Mouse (Mus musculus): ENCODE results near the gene Smco3. TPM values are rescaled to one million over a fixed set of nuclear protein-coding genes. Genes with fewer than 3 reads are reported as not detected.

Gene Smco3
- total and polyA plus RNA-seq, 3 experiments: 0.90 to 12.9 (median 5.5) TPM

GRCm38 (mm10) chr6:136848971-136849370 is 13.7 kb upstream of the Smco3 start:
- H3K36me3 ChIP-seq (replicated peaks in 1 of 2; ENCODE audit: control insufficient read depth in 1 of 2, insufficient read depth in 1 of 2, low read length in 1 of 2): peaks cover 17 to 63% of the 10 kb centered on the region in 2 experiments
- in situ Hi-C loops (cut with MboI; ENCODE audit: low pct_ligation_motif_present, low pct_unique_long_range_greater_than_20kb, low sequenced_read_pairs): no loop called here
- TF ChIP-seq ZKSCAN1 (IDR thresholded peaks at IDR 0.05; ENCODE audit: borderline replicate concordance, low read depth, low read length) (no peak), TCF12 (IDR thresholded peaks at IDR 0.05; ENCODE audit: low read depth, low read length) (no peak), TBP (conservative IDR thresholded peaks at IDR 0.05; ENCODE audit: low read depth, low read length) (no peak), ZNF384 (IDR thresholded peaks at IDR 0.05; ENCODE audit: low read depth, low read length) (no peak), USF2 (conservative IDR thresholded peaks at IDR 0.05; ENCODE audit: low read depth, low read length) (no peak)
- DNase-seq (ENCODE audit: extremely low read depth): no peak
- H3K27me3 ChIP-seq (replicated peaks): no peaks in the 10 kb centered on the region
- H3K27ac ChIP-seq (ENCODE audit: insufficient read depth, low read depth): no peak overlapping the region
- H3K4me1 ChIP-seq (ENCODE audit: control insufficient read depth in 1 of 2, insufficient read depth in 2 of 2): peaks cover 21 to 64% of the 10 kb centered on the region in 2 experiments
- H3K79me2 ChIP-seq (replicated peaks; ENCODE audit: control insufficient read depth, extremely low read depth, insufficient read depth, poor library complexity, severe bottlenecking): peaks cover 5% of the 10 kb centered on the region; the same call in 1 of the 2 replicates
- dilution Hi-C loops (cut with MboI; ENCODE audit: extremely low pct_ligation_motif_present, extremely low pct_unique_long_range_greater_than_20kb, low sequenced_read_pairs): no loop called here
- H3K4me2 ChIP-seq (ENCODE audit: insufficient read depth, low read depth, poor library complexity, severe bottlenecking): no peak overlapping the region
- H3K4me3 ChIP-seq (replicated peaks in 1 of 3; ENCODE audit: low read depth in 2 of 3, low read length in 2 of 3, poor library complexity in 1 of 3): no peak overlapping the region
- no peak overlapping the region for H3K9ac ChIP-seq (ENCODE audit: insufficient read depth, low read depth)
- no peaks in the 10 kb centered on the region for H3K9me3 ChIP-seq (replicated peaks; ENCODE audit: low read length)

DNA sequence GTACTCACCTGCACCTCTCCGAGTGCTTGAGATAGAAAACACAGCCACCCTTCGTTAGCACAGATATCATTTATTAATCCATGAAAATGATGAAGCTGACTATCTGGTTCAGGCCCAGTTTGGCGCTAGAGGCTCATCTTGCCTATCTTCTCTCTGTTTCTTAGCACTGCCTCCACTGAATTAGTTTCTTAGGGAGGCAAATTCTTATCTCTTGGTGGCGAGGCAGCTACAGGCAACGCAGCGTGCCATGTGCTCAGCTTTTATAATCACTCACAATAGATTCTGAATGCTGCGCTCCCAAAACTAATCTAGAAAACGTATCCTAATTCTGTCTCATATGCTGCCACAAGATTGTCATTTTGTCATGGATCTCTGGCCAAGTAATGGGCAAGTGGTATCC is 13.1 kb upstream of the Smco3 start:
- in situ Hi-C loops (cut with MboI; ENCODE audit: low pct_ligation_motif_present, low pct_unique_long_range_greater_than_20kb, low sequenced_read_pairs) (no loop called here), dilution Hi-C loops (cut with MboI; ENCODE audit: extremely low pct_ligation_motif_present, extremely low pct_unique_long_range_greater_than_20kb, low sequenced_read_pairs) (no loop called here)
- no peak for DNase-seq (ENCODE audit: extremely low read depth)
- no peak overlapping the region for H3K9ac ChIP-seq (ENCODE audit: insufficient read depth, low read depth)
- TF ChIP-seq RCOR1 (conservative IDR thresholded peaks at IDR 0.05; ENCODE audit: low read depth, low read length) (no peak), MEF2A (IDR thresholded peaks at IDR 0.05; ENCODE audit: borderline replicate concordance, low read depth, low read length) (no peak), IRF4 (IDR thresholded peaks at IDR 0.05; ENCODE audit: low read depth, low read length) (no peak), SIN3A (IDR thresholded peaks at IDR 0.05; ENCODE audit: low read length) (no peak), KAT2A (IDR thresholded peaks at IDR 0.05; ENCODE audit: insufficient replicate concordance, low read length) (no peak), MYC (IDR thresholded peaks at IDR 0.05; ENCODE audit: low read depth, low read length) (no peak), HCFC1 (IDR thresholded peaks at IDR 0.05; ENCODE audit: low read depth, low read length) (no peak), CHD2 (IDR thresholded peaks at IDR 0.05; ENCODE audit: low read length) (no peak), ZKSCAN1 (IDR thresholded peaks at IDR 0.05; ENCODE audit: borderline replicate concordance, low read depth, low read length) (no peak), USF2 (conservative IDR thresholded peaks at IDR 0.05; ENCODE audit: low read depth, low read length) (no peak), MAFK (IDR thresholded peaks at IDR 0.05; ENCODE audit: insufficient replicate concordance, low read length) (no peak), NRF1 (IDR thresholded peaks at IDR 0.05; ENCODE audit: low read depth, low read length) (no peak), TCF12 (IDR thresholded peaks at IDR 0.05; ENCODE audit: low read depth, low read length) (no peak), POLR2A (IDR thresholded peaks at IDR 0.05; ENCODE audit: low read depth, low read length) (no peak), MAZ (IDR thresholded peaks at IDR 0.05; ENCODE audit: low read depth, low read length) (no peak), RAD21 (IDR thresholded peaks at IDR 0.05; ENCODE audit: low read depth, low read length) (no peak), GABPA (IDR thresholded peaks at IDR 0.05; ENCODE audit: insufficient replicate concordance, low read depth, low read length) (no peak), ZMIZ1 (IDR thresholded peaks at IDR 0.05; ENCODE audit: low read depth, low read length) (no peak)
- H3K36me3 ChIP-seq (replicated peaks in 1 of 2; ENCODE audit: control insufficient read depth in 1 of 2, insufficient read depth in 1 of 2, low read length in 1 of 2): peaks cover 21 to 65% of the 10 kb centered on the region in 2 experiments
- H3K9me3 ChIP-seq (replicated peaks; ENCODE audit: low read length): no peaks in the 10 kb centered on the region
- H3K4me3 ChIP-seq (replicated peaks in 1 of 3; ENCODE audit: low read depth in 2 of 3, low read length in 2 of 3, poor library complexity in 1 of 3): no peak overlapping the region
- H3K4me1 ChIP-seq (ENCODE audit: control insufficient read depth in 1 of 2, insufficient read depth in 2 of 2): peaks cover 18 to 63% of the 10 kb centered on the region in 2 experiments
- no peak overlapping the region for H3K27ac ChIP-seq (ENCODE audit: insufficient read depth, low read depth)
- peaks cover 7% of the 10 kb centered on the region for H3K79me2 ChIP-seq (replicated peaks; ENCODE audit: control insufficient read depth, extremely low read depth, insufficient read depth, poor library complexity, severe bottlenecking)
- H3K27me3 ChIP-seq (replicated peaks): no peaks in the 10 kb centered on the region
- H3K4me2 ChIP-seq (ENCODE audit: insufficient read depth, low read depth, poor library complexity, severe bottlenecking): no peak overlapping the region

Data from CH12.LX (cell line).